Mouse (Mus musculus) CH12.LX (cell line): ENCODE measurements at regions not wholly inside any gene's neighbourhood (a gene's known extent, or its start where the extent isn't known, plus 50 kb on each side); places are given as distances from the start of the nearest gene placed in this dataset.

Experiments
- BHLHE40 ChIP-seq: IDR thresholded peaks from 2 replicates; pipeline ENCODE4 v1.6.1; 2011; ENCODE audit warnings: mild to moderate bottlenecking, low read depth, low read length, improper control_type of control experiment
- CTCF ChIP-seq, 2 experiments: IDR thresholded peaks in 1 of 2; conservative IDR thresholded peaks in 1 of 2; 2 replicates each; pipeline ENCODE4 v1.5.1; 2011 to 2012; ENCODE audit warnings: low read depth in 2 of 2, low read length in 2 of 2, improper control_type of control experiment in 1 of 2, inconsistent platforms in 1 of 2, mild to moderate bottlenecking in 1 of 2, moderate library complexity in 1 of 2
- EP300 ChIP-seq: IDR thresholded peaks from 2 replicates; pipeline ENCODE4 v1.6.1; 2011; ENCODE audit warnings: low read length, improper control_type of control experiment
- KAT2A ChIP-seq: IDR thresholded peaks from 2 replicates; pipeline ENCODE4 v1.6.1; 2012; ENCODE audit warnings: low read length, improper control_type of control experiment, inconsistent platforms; ENCODE audit not compliant: insufficient replicate concordance
- MAFK ChIP-seq: IDR thresholded peaks from 2 replicates; pipeline ENCODE4 v1.6.1; 2011; ENCODE audit warnings: low read length, improper control_type of control experiment; ENCODE audit not compliant: insufficient replicate concordance
- MXI1 ChIP-seq: IDR thresholded peaks from 2 replicates; pipeline ENCODE4 v1.6.1; 2011; ENCODE audit warnings: mild to moderate bottlenecking, low read depth, low read length, improper control_type of control experiment
- MYC ChIP-seq: IDR thresholded peaks from 2 replicates; pipeline ENCODE4 v1.6.1; 2011; ENCODE audit warnings: low read depth, mild to moderate bottlenecking, improper control_type of control experiment, low read length
- NRF1 ChIP-seq: IDR thresholded peaks from 2 replicates; pipeline ENCODE4 v1.6.1; 2014; ENCODE audit warnings: low read depth, mild to moderate bottlenecking, inconsistent platforms, low read length, improper control_type of control experiment, moderate library complexity
- POLR2A ChIP-seq: IDR thresholded peaks from 2 replicates; pipeline ENCODE4 v1.6.1; 2011; ENCODE audit warnings: low read depth, mild to moderate bottlenecking, improper control_type of control experiment, low read length
- UBTF ChIP-seq: IDR thresholded peaks from 2 replicates; pipeline ENCODE4 v1.6.1; 2012; ENCODE audit warnings: low read depth, mild to moderate bottlenecking, inconsistent platforms, low read length, improper control_type of control experiment, moderate library complexity
- USF1 ChIP-seq: IDR thresholded peaks from 2 replicates; pipeline ENCODE4 v1.6.1; 2014; ENCODE audit warnings: low read depth, mild to moderate bottlenecking, inconsistent platforms, low read length, improper control_type of control experiment

GRCm38 (mm10) chr19:44649206-44649605, 86.6 kb downstream of the Hif1an start:
- TF ChIP-seq CTCF (conservative IDR thresholded peaks at IDR 0.05 in 1 of 2, IDR thresholded peaks at IDR 0.05 in 1 of 2; ENCODE audit: low read depth in 2 of 2, low read length in 2 of 2) (no peak), MXI1 (no peak), EP300 (no peak), POLR2A (no peak), MYC (no peak), KAT2A (no peak), MAFK (no peak), BHLHE40 (no peak), NRF1 (no peak), USF1 (no peak), UBTF (no peak)
